Mouse (Mus musculus) heart, postnatal 25 days (tissue): ENCODE results near the gene Kif23. TPM values are rescaled to one million over a fixed set of nuclear protein-coding genes. Genes with fewer than 3 reads are reported as not detected.

Source experiments
- DNase-seq: peaks from one replicate; pipeline ENCODE4 v3.0.0; 2022; ENCODE audit warnings: low spot score
- intact Hi-C: fragments of 180-260 bp; cut with DNase I; formaldehyde crosslinking; loops from one replicate; pipeline ENCODE4 v1.15.1; 2025
- total RNA-seq, 2 experiments: library from RNA; stranded (reverse); gene quantifications; 2 replicates each; pipeline ENCODE4 v1.2.3; 2021

The Kif23 gene
- total RNA-seq, 2 experiments from 2014 or later: 3.5 to 3.7 TPM

DNA sequence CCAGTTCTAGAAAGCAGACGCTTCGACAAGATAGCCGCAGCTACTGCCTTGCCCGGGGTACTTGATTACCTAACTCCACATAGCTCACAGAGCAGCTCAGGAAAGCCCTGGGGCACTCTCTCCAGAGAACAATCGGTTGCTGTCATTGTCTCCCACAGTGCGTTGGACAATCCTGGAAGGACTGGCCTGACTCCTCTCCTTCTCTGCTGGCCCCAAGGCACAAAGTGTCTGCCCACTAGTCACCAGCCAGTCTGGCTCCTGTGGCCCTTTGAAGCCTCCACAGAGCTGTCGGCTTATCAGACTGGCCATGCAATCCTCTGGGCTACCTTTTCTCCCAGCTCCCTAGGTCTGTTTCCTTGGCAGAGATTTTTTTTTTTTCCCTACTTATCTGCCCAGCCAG is 5.7 kb upstream of the Kif23 start:
- intact Hi-C loops: no loop called here
- DNase-seq: no peak

- intact Hi-C loops: loop anchor here (2.0 to 5.0 kb wide), 2 partner anchors 35 to 295 kb away; no protein-coding TSS in a partner anchor
- peak; percentile 56 for DNase-seq
Measured at GRCm38 (mm10) chr9:61947402-61948346, 1.1 kb upstream of the Kif23 start.

DNA sequence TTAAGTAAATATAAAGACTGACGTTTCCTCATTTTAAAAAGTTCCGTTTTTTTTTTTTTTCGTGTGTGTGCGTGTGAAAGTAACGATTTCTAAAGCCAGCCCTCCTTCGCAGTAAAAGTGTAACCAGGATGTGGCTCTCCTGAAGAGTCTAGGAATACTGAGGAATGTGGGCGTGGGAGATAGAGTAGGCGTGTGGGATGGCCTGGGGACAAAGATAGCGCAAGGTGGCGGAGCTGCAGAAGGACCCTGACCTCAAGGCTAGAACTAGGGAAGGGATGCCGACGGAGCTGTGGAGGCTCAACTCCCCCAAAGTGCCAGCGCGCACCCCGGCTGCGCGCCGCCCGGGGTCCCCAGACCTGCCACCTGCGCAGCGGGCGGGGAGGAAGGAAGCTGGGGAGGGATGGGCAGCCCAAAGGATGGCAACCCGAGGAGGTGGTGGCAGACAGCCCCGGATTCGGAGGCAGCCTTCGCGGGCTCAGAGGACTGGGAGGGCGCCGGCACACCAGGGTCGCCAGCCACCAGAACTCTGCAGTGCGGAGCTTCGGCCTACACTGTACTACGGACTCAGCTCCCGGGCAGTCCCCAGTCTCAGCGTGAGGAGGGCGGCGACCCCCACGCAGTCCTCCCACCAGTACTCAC is 482 bp downstream of the Kif23 start:
- no peak for DNase-seq
- intact Hi-C loops: loop anchor here (2.0 to 5.0 kb wide), 2 partner anchors 31 to 296 kb away; partner anchors contain the start of gene Rplp1

- intact Hi-C loops: no loop called here
- DNase-seq: no peak
Measured at GRCm38 (mm10) chr9:61941054-61941453, 5.5 kb downstream of the Kif23 start.

DNA sequence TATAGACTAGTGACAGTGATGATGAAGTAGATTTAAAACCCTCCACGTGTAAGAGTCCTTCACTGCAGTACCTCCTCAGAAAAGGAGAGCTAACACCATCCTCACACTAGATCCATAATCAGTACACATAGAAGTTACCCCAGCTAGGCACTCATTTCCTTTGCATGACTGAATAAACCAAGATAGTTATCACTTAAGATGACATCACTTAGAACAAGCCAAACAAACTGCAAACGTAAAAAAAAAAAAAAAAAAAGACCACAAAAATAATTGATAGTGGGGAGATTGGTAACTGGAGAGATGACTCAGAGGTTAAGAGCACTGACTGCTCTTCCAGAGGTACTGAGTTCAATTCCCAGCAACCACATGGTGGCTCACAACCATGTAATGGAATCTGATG is 13.2 kb downstream of the Kif23 start:
- no peak for DNase-seq
- intact Hi-C loops: no loop called here

- intact Hi-C loops: no loop called here
- DNase-seq: no peak
Measured at GRCm38 (mm10) chr9:61932009-61932408, 14.6 kb downstream of the Kif23 start.

DNA sequence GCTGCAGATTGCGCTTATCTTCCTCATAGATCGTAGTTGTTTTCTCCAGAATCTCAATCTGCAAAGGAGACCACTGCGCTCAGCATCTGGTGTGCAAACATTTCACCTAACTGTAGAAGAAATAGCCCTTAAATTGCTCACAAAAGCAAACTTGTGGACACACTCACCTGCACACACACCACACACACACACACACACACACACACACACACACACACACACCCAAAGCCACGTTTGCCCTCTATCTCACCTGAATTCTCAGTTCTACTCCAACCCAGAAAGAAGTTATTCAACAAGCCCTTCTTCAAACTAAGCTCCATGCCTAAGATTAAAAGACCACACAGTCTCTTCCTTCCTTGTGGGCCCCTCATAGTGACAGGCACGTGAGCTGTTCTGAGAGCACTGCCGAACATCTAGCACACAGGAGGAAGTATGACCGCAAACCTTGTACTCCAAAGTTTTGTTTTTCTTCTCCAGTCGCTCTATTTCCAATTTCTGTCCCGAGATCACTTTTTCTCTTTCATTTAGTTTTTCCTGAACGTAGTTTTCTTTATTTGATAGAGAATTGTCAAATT is 21.4 kb downstream of the Kif23 start:
- no peak for DNase-seq
- intact Hi-C loops: no loop called here

- intact Hi-C loops: no loop called here
- no peak for DNase-seq
Measured at GRCm38 (mm10) chr9:61920331-61920730, 26.2 kb downstream of the Kif23 start.

DNA sequence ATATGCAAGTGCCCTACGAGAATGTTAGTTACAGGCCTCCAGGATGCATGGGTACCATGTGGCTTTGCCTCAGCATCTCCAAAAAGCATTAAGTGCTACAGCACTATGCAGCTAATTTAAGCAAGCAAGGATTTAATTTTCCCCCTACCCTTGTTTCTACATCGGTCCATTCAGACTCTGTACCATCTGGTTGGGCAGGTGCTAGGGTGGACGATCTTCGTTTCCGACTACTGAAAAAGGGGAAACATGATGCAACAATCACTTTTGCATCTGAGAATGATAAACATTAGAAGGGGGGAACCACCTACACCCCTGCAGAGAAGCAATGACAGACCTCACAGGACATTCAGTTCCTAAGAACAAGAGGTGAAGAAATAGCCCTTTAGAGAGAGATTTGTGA is 27.1 kb downstream of the Kif23 start:
- DNase-seq: no peak
- intact Hi-C loops: no loop called here

DNA sequence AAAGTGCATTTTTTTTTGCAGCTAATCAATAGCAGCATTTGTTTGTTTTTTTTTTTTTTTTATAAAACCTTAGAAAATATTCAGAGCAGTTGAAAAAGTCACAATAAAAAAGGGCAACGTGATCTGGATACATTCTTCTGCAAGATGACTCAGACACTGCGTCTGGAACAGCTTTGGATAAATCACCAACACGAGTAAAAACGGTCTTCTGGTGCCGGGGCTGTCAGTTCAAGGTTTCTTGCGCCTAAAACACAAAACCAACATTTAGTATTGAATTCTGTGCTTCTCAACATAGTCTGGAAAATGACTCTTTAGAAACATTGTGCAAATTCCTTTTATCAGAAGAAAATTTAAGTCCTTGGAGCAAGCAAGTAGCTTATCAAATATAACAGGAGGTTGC is 29.1 kb downstream of the Kif23 start:
- intact Hi-C loops: no loop called here

DNA sequence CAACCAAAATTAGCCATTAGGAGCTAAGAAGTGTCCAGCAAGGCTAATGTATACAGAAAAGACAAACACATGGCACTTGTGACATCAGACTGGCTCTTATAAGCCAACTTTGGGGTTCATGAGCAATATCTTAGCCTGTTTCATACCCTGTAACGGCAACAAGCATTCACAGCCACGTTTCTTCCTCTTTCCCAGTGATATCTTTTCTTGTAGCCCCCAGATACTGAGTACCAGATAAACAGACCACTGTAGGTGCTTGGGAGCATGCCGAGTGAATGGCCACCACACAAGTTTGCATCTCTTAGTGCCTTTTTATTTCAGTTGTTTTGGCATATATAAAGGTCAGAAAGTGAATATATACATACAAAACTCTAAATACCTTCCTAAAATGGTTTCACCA is 29.6 kb downstream of the Kif23 start:
- intact Hi-C loops: no loop called here
- DNase-seq: no peak

More for the DNA sequence above, 29.1 kb downstream of the Kif23 start:
- DNase-seq: no peak

DNA sequence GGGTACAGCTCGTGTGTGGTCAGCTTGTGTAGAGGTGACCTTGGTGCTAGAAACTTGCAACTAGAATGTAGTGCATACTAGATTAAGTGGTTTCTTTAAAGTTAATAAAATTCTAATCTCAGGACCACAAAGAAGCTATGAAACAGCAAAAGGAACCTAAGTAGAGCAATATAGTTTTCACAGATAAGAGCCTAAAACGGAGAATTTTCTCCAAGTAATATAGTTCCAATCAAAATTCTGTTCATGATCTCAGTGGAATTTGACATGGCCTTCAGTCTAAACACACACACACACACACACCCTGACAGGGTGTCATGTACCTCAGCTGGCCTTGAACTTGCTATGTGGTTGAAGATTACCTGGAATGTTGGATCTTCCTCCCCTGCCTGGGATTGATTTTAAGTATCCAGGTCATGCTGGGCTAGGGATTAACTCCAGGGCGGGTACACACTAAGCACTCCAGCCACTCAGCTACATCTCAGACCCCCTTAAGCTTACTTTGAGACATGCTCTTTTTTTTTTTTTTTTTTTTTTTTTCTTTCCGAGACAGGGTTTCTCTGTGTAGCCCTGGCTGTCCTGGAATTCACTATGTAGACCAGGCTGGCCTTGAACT is 31.1 kb downstream of the Kif23 start:
- intact Hi-C loops: loop anchor here (2.0 kb wide), 1 partner anchor 29 kb away; no protein-coding TSS in a partner anchor
- no peak for DNase-seq

DNA sequence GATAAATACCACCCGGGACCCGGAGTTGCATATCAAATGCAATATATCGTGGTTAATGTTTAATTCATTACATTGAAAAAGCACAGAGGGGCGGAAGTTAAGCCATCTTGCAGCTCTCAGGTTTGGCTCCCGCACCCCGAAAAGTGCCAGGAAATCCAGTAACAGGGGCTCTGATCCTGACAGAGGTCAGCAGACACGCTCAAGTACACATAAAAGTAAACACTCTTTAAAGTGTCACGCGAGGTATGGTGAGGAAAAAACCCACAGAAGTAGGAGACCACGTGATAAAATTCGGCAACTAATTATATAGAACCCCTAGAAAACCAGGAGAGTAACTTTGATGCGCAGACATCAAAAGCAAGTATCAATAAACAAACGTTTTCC is 31.7 kb downstream of the Kif23 start:
- intact Hi-C loops: loop anchor here (2.0 kb wide), 1 partner anchor 30 kb away; no protein-coding TSS in a partner anchor
- no peak for DNase-seq

DNA sequence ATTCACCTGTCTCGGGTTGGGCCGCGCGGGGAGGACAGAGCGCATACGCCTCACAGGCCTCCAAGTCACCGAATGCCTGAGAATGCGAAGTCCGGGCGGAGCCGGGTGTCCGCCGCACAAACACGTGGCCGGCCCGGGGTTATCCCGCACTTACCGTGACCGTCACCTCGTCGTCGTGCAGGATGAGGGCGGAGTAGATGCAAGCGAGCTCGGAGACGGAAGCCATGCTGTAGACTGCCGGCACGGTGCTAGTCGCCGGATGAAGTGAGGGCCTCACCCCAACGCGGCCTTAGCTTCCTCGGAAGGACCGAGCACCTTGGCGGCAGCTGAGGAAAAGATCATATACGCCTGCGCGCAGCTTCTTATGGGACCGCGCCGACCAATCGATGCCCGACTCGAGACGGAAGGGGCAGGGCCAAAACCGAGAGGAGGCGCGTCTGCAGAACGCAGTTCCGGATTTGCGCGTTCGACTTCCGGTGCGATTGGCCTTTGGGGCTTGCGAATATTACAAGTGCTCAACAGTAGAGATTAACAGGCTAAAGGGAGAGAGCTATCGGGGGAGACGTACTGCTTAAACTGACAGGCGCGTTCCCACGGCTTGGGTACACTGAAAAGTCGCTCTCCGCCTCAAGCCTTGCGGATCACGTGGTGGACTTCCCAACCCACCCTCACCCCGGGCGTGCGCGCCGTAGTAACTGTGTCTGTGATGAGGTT is 32.2 kb downstream of the Kif23 start, which contains the start of gene Rplp1:
Rplp1 (minus strand) TSS at position 340 of the 714 bp plus-strand sequence.
- peak; percentile 95 for DNase-seq
- intact Hi-C loops: loop anchor here (2.0 kb wide), 1 partner anchor 30 kb away; no protein-coding TSS in a partner anchor

GRCm38 (mm10) chr9:61911300-61912128 is 35.1 kb downstream of the Kif23 start:
- DNase-seq: no peak
- intact Hi-C loops: no loop called here

GRCm38 (mm10) chr9:61910526-61911256 is 35.9 kb downstream of the Kif23 start:
- intact Hi-C loops: no loop called here
- no peak for DNase-seq

DNA sequence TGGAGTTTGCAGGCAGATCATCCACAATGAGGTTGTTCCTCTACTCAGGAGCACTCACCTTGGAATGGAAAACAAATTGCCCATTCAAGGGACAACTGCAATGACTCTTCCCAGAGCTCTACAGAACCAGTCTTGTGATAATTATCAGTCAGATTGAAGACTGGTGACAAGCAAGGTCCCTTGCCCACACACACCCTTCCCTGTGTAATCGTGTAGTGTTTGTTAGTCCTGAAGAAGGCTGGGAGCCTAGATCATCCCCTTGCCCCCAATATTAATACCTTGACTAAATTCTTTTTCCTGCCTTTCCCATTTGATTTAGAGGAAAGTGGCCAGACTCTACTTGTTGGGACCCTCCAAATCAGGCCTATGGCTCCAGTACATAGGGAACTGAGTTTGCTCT is 36.9 kb downstream of the Kif23 start:
- no peak for DNase-seq
- intact Hi-C loops: no loop called here

DNA sequence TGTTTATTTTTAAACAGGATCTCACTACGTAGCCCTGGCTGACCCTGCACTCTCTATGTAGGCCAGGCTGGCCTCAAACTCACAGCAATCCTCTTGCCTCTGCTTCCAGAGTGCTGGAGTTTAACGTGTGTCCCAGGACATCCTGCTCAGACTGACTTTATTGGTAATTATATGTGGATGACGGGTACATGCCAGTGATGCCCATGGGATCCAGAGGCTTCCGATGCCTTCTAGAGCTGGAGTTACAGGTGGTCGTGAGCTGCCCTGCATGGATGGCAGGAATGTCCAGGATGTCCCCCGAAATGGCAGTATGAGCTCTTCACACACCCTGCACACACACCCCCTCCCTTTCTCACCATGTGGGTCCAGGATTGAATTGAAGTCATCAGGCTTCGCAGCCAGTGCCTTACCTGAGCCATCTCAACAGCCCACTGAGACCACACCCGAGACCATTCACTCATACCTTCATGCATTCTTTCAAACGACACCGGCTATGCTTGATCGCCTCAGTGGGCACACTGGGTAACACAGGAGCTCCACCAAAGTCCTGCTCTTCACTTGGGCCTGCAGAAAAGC is 37.7 kb downstream of the Kif23 start:
- intact Hi-C loops: no loop called here
- DNase-seq: no peak
